Mouse (Mus musculus): Measurements from ENCODE around the gene Cep85l. TPM values are rescaled to one million over a fixed set of nuclear protein-coding genes. Genes with fewer than 3 reads are reported as not detected.

Cep85l gene
- polyA plus RNA-seq, 1 experiment from 2014 or later: 3.9 TPM

GRCm38 (mm10) chr10:53399053-53399452 is 19.3 kb upstream of the Cep85l start:
- Histone ChIP-seq H3K9me3 (replicated peaks; ENCODE audit: control insufficient read depth, low read length, poor library complexity, severe bottlenecking) (no peaks in the 10 kb centered on the region), H3K4me3 (ENCODE audit: low read depth, low read length) (no peak overlapping the region), H3K4me2 (ENCODE audit: low read length) (no peak overlapping the region), H3K27ac (ENCODE audit: low read length) (no peak overlapping the region), H3K36me3 (ENCODE audit: control insufficient read depth, insufficient read depth, low read length) (no peaks in the 10 kb centered on the region), H3K27me3 (ENCODE audit: control insufficient read depth, insufficient read depth, low read depth, low read length) (no peaks in the 10 kb centered on the region), H3K4me1 (ENCODE audit: control insufficient read depth, insufficient read depth, low read length) (peaks cover 6% of the 10 kb centered on the region), H3K9ac (ENCODE audit: low read depth, low read length) (no peak overlapping the region)
- no peak for ATAC-seq
- 56% methylated on average over 3 of the region's 3 CpGs for WGBS

- Histone ChIP-seq H3K9me3 (replicated peaks; ENCODE audit: control insufficient read depth, low read length, poor library complexity, severe bottlenecking) (no peaks in the 10 kb centered on the region), H3K36me3 (ENCODE audit: control insufficient read depth, insufficient read depth, low read length) (no peaks in the 10 kb centered on the region), H3K27ac (ENCODE audit: low read length) (no peak overlapping the region), H3K4me1 (ENCODE audit: control insufficient read depth, insufficient read depth, low read length) (peaks cover 6% of the 10 kb centered on the region), H3K4me3 (ENCODE audit: low read depth, low read length) (no peak overlapping the region), H3K4me2 (ENCODE audit: low read length) (peak overlapping the region; percentile 17), H3K9ac (ENCODE audit: low read depth, low read length) (0 out of 2 replicates have a peak overlapping the region, but pooled peaks have one; percentile 3), H3K27me3 (ENCODE audit: control insufficient read depth, insufficient read depth, low read depth, low read length) (no peaks in the 10 kb centered on the region)
- ATAC-seq: peak; percentile 62; the same call in 1 of the 2 replicates
- WGBS: 3% methylated on average over 7 of the region's 9 CpGs
These were observed 18.8 kb upstream of the Cep85l start for GRCm38 (mm10) chr10:53398540-53398902.

- Histone ChIP-seq H3K36me3 (ENCODE audit: control insufficient read depth, insufficient read depth, low read length) (no peaks in the 10 kb centered on the region), H3K27ac (ENCODE audit: low read length) (no peak overlapping the region), H3K9me3 (replicated peaks; ENCODE audit: control insufficient read depth, low read length, poor library complexity, severe bottlenecking) (no peaks in the 10 kb centered on the region), H3K4me3 (ENCODE audit: low read depth, low read length) (no peak overlapping the region), H3K4me1 (ENCODE audit: control insufficient read depth, insufficient read depth, low read length) (peaks cover 6% of the 10 kb centered on the region), H3K27me3 (ENCODE audit: control insufficient read depth, insufficient read depth, low read depth, low read length) (no peaks in the 10 kb centered on the region), H3K9ac (ENCODE audit: low read depth, low read length) (0 out of 2 replicates have a peak overlapping the region, but pooled peaks have one; percentile 3), H3K4me2 (ENCODE audit: low read length) (peak overlapping the region; percentile 17)
- 49% methylated on average over 10 of the region's 10 CpGs for WGBS
- no peak for ATAC-seq
These were observed 18.2 kb upstream of the Cep85l start for GRCm38 (mm10) chr10:53397846-53398539.

- ATAC-seq: no peak
- no peaks in the 10 kb centered on the region for H3K9me3 ChIP-seq (replicated peaks; ENCODE audit: control insufficient read depth, low read length, poor library complexity, severe bottlenecking)
- no peaks in the 10 kb centered on the region for H3K36me3 ChIP-seq (ENCODE audit: control insufficient read depth, insufficient read depth, low read length)
- H3K9ac ChIP-seq (ENCODE audit: low read depth, low read length): no peak overlapping the region
- H3K4me2 ChIP-seq (ENCODE audit: low read length): no peak overlapping the region
- WGBS: 82% methylated on average over 9 of the region's 9 CpGs
- H3K27me3 ChIP-seq (ENCODE audit: control insufficient read depth, insufficient read depth, low read depth, low read length): no peaks in the 10 kb centered on the region
- H3K4me1 ChIP-seq (ENCODE audit: control insufficient read depth, insufficient read depth, low read length): peaks cover 6% of the 10 kb centered on the region
- H3K4me3 ChIP-seq (ENCODE audit: low read depth, low read length): no peak overlapping the region
- no peak overlapping the region for H3K27ac ChIP-seq (ENCODE audit: low read length)
These were observed 15.3 kb upstream of the Cep85l start for GRCm38 (mm10) chr10:53394923-53395629.

DNA sequence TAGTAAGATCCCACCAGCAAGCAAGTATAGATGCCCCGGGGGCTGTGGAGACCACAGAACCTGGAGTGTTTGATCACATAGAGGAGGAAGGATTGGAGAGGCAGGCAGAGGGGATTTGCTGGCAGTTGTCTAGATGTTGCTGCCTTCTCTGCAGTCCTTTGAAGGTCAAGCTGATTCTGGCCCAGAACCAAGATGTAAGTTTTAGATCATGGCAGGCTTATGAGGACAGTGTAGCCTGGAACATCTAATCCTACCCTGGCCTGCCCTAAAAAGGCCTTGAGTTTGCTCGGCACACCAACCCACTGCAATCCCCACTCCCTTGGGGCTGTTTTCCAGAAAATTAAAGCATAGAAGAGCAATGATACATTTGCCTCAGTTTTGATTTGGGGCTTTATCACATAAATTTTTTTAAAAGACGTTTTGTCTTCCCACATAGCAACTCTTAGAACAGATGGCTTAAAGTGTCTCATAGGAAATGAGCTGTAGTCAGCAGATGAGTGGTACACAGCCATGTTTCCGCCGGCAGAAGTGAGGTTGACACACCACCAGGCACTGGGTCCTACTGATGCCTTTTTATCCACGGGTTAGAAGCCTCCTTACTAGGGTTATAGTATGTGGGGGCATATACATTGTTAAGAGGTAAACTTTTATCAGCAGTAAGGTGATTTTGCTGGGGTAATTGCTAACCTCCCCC is 8.6 kb upstream of the Cep85l start:
- Histone ChIP-seq H3K36me3 (ENCODE audit: control insufficient read depth, insufficient read depth, low read length) (no peaks in the 10 kb centered on the region), H3K4me3 (ENCODE audit: low read depth, low read length) (no peak overlapping the region), H3K4me2 (ENCODE audit: low read length) (no peak overlapping the region), H3K9me3 (replicated peaks; ENCODE audit: control insufficient read depth, low read length, poor library complexity, severe bottlenecking) (no peaks in the 10 kb centered on the region), H3K27me3 (ENCODE audit: control insufficient read depth, insufficient read depth, low read depth, low read length) (no peaks in the 10 kb centered on the region), H3K9ac (ENCODE audit: low read depth, low read length) (no peak overlapping the region), H3K4me1 (ENCODE audit: control insufficient read depth, insufficient read depth, low read length) (no peaks in the 10 kb centered on the region), H3K27ac (ENCODE audit: low read length) (no peak overlapping the region)
- 74% methylated on average over 6 of the region's 6 CpGs for WGBS
- ATAC-seq: no peak

- Histone ChIP-seq H3K9me3 (replicated peaks; ENCODE audit: control insufficient read depth, low read length, poor library complexity, severe bottlenecking) (no peaks in the 10 kb centered on the region), H3K27ac (ENCODE audit: low read length) (no peak overlapping the region), H3K36me3 (ENCODE audit: control insufficient read depth, insufficient read depth, low read length) (no peaks in the 10 kb centered on the region), H3K4me3 (ENCODE audit: low read depth, low read length) (no peak overlapping the region), H3K9ac (ENCODE audit: low read depth, low read length) (no peak overlapping the region), H3K4me2 (ENCODE audit: low read length) (no peak overlapping the region), H3K27me3 (ENCODE audit: control insufficient read depth, insufficient read depth, low read depth, low read length) (no peaks in the 10 kb centered on the region), H3K4me1 (ENCODE audit: control insufficient read depth, insufficient read depth, low read length) (no peaks in the 10 kb centered on the region)
- 80% methylated on average over 5 of the region's 5 CpGs for WGBS
- ATAC-seq: no peak
These were observed 5.7 kb upstream of the Cep85l start for GRCm38 (mm10) chr10:53385438-53385837.

DNA sequence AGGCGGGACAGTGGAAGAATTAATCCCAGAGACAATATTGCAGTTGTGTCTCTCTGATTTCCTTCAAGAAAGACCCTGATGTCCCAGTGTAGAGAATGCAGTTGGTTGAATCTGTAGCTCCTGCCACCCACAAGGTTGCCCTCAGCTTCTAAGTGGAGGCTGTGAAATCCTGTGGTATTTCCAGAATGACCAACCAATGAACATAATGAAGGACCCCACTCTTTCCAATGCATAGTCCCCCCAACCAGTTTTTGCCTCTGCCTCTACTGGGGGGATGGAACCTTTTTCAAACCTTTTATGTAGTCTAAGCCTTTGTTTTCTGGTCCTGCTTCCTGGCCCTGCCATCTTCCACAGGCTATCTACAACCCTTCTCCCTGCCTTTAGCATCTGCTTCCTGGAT is 5.1 kb upstream of the Cep85l start:
- H3K27ac ChIP-seq (ENCODE audit: low read length): no peak overlapping the region
- H3K4me1 ChIP-seq (ENCODE audit: control insufficient read depth, insufficient read depth, low read length): no peaks in the 10 kb centered on the region
- H3K9me3 ChIP-seq (replicated peaks; ENCODE audit: control insufficient read depth, low read length, poor library complexity, severe bottlenecking): no peaks in the 10 kb centered on the region
- ATAC-seq: no peak
- H3K4me2 ChIP-seq (ENCODE audit: low read length): no peak overlapping the region
- WGBS: 80% methylated on average over 1 of the region's 1 CpGs
- H3K4me3 ChIP-seq (ENCODE audit: low read depth, low read length): no peak overlapping the region
- no peak overlapping the region for H3K9ac ChIP-seq (ENCODE audit: low read depth, low read length)
- H3K27me3 ChIP-seq (ENCODE audit: control insufficient read depth, insufficient read depth, low read depth, low read length): no peaks in the 10 kb centered on the region
- no peaks in the 10 kb centered on the region for H3K36me3 ChIP-seq (ENCODE audit: control insufficient read depth, insufficient read depth, low read length)

DNA sequence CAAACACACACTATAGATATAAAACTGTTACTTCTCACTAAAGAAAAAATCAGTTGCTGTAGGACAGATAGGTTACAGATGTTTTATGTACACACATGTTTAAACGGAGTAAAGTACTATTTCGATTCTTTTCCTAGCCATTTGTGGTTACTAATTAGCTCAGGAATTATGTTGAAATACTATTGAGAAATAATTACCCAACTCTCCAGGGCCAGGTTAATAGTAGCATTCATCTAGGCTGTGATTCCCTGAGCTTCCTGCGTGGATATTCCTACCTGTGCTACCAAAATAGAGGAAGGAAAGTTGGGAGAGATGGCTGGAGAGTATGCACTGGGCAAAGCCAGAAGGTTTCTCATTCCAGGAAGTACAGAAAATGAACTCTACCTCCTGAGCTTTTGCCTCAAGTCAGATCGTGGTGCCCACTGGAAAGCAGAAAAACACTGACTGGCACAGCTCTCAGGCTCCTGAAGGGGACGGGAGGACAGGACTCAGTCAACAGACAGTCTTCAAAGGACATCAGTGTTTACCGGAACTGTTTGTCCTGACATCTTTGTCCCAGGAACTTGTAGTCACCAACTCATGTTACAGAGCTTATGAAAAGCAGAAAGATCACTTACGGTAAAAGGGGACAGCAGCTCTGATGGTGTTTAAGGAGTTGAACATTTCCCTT is 3.1 kb upstream of the Cep85l start:
- Histone ChIP-seq H3K27me3 (ENCODE audit: control insufficient read depth, insufficient read depth, low read depth, low read length) (no peaks in the 10 kb centered on the region), H3K27ac (ENCODE audit: low read length) (no peak overlapping the region), H3K36me3 (ENCODE audit: control insufficient read depth, insufficient read depth, low read length) (no peaks in the 10 kb centered on the region), H3K9me3 (replicated peaks; ENCODE audit: control insufficient read depth, low read length, poor library complexity, severe bottlenecking) (no peaks in the 10 kb centered on the region), H3K9ac (ENCODE audit: low read depth, low read length) (no peak overlapping the region), H3K4me1 (ENCODE audit: control insufficient read depth, insufficient read depth, low read length) (peaks cover 7% of the 10 kb centered on the region), H3K4me2 (ENCODE audit: low read length) (no peak overlapping the region), H3K4me3 (ENCODE audit: low read depth, low read length) (no peak overlapping the region)
- 74% methylated on average over 7 of the region's 7 CpGs for WGBS
- ATAC-seq: no peak

Measured in midbrain, embryonic 16.5 days (tissue).